Mouse (Mus musculus): ENCODE data around the gene Wfdc12. TPM values are rescaled to one million over a fixed set of nuclear protein-coding genes. Genes with fewer than 3 reads are reported as not detected.
A peak's percentile ranks its signal among the peaks of the same experiment; 100 is the strongest.
"Not testable (repeated sequence)": the region's sequence is repeated elsewhere in the genome, so short reads cannot be mapped to it uniquely, and the experiment has no call there.

The Wfdc12 gene
- total RNA-seq (2021), result not detected
- long read RNA-seq, result 0 reads

GRCm38 (mm10) chr2:164190576-164190975 is at the start of gene Wfdc12:
Wfdc12 (minus strand) TSS chr2:164190608.
- DNase-seq (ENCODE audit: low spot score in 2 of 2), result no peak

GRCm38 (mm10) chr2:164238366-164238765 is 48.0 kb upstream of the Wfdc12 start, which contains the start of gene Svs2:
Svs2 (minus strand) TSS chr2:164238466.
- DNase-seq (ENCODE audit: low spot score in 2 of 2), result no peak

- DNase-seq (ENCODE audit: low spot score in 2 of 2), result no peak
Measured at GRCm38 (mm10) chr2:164232671-164233070, 42.3 kb upstream of the Wfdc12 start.

GRCm38 (mm10) chr2:164228361-164229070 is 38.1 kb upstream of the Wfdc12 start:
- no peak for DNase-seq (ENCODE audit: low spot score in 2 of 2)

- DNase-seq (ENCODE audit: low spot score in 2 of 2), result no peak
Measured at GRCm38 (mm10) chr2:164221522-164221921, 31.1 kb upstream of the Wfdc12 start, which contains the start of gene Wfdc15b. Wfdc15b (minus strand) TSS chr2:164221660.

- DNase-seq (ENCODE audit: low spot score in 2 of 2), result no peak
Measured at GRCm38 (mm10) chr2:164219295-164219694, 28.9 kb upstream of the Wfdc12 start.

GRCm38 (mm10) chr2:164212711-164213110 is 22.3 kb upstream of the Wfdc12 start:
- DNase-seq (ENCODE audit: low spot score in 2 of 2), result peak in 1 of 2 experiments; percentile 12

- no peak for DNase-seq (ENCODE audit: low spot score in 2 of 2)
Measured at GRCm38 (mm10) chr2:164210892-164211291, 20.5 kb upstream of the Wfdc12 start.

- no peak for DNase-seq (ENCODE audit: low spot score in 2 of 2)
Measured at GRCm38 (mm10) chr2:164206676-164207075, 16.3 kb upstream of the Wfdc12 start.

GRCm38 (mm10) chr2:164206011-164206410 is 15.6 kb upstream of the Wfdc12 start:
- DNase-seq (ENCODE audit: low spot score in 2 of 2), result not testable (repeated sequence)

GRCm38 (mm10) chr2:164199626-164200327 is 9.4 kb upstream of the Wfdc12 start, which contains the start of gene Wfdc15a:
Wfdc15a (minus strand) TSS chr2:164200130.
- no peak for DNase-seq (ENCODE audit: low spot score in 2 of 2)

- DNase-seq (ENCODE audit: low spot score in 2 of 2), result no peak
Measured at GRCm38 (mm10) chr2:164196700-164196990, 6.2 kb upstream of the Wfdc12 start.

GRCm38 (mm10) chr2:164195971-164196699 is 5.7 kb upstream of the Wfdc12 start:
- no peak for DNase-seq (ENCODE audit: low spot score in 2 of 2)

GRCm38 (mm10) chr2:164194959-164195630 is 4.7 kb upstream of the Wfdc12 start:
- DNase-seq (ENCODE audit: low spot score in 2 of 2), result no peak

- no peak for DNase-seq (ENCODE audit: low spot score in 2 of 2)
Measured at GRCm38 (mm10) chr2:164192279-164192678, 1.9 kb upstream of the Wfdc12 start.

GRCm38 (mm10) chr2:164188722-164189121 is 1.7 kb downstream of the Wfdc12 start:
- DNase-seq (ENCODE audit: low spot score in 2 of 2), result no peak

GRCm38 (mm10) chr2:164184145-164184719 is 6.2 kb downstream of the Wfdc12 start:
- DNase-seq (ENCODE audit: low spot score in 2 of 2), result no peak

GRCm38 (mm10) chr2:164183340-164183739 is 7.1 kb downstream of the Wfdc12 start:
- DNase-seq (ENCODE audit: low spot score in 2 of 2), result no peak

- no peak for DNase-seq (ENCODE audit: low spot score in 2 of 2)
Measured at GRCm38 (mm10) chr2:164182692-164183255, 7.6 kb downstream of the Wfdc12 start, which contains the start of gene Wfdc5. Wfdc5 (minus strand) TSS chr2:164182742.

GRCm38 (mm10) chr2:164180770-164181169 is 9.6 kb downstream of the Wfdc12 start:
- DNase-seq (ENCODE audit: low spot score in 2 of 2), result no peak
